Mouse (Mus musculus): ENCODE measurements around the gene Mmp12.

DNA sequence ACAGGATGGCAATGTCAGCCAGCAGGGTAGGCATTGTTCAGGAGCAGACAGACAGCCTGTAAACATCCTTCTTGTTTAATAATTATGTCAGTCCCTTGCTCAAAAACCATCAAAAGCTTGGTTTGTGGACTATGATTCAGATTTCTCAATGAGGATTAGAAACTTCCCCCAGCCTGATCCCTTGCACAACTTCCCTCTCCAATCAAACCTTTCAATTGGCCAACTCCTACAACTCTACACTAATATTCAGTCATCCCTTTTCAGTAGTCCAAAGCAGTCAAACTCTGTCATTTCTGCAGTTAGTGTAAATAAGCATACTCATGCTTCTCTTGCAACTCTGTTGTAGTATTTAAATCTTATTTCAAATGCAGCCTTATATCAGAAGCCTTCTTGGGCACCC, 12.3 kb upstream of the Mmp12 start:
- no peak for TF ChIP-seq CTCF (IDR thresholded peaks at IDR 0.05; ENCODE audit: control insufficient read depth, insufficient read depth, low read length)
- no peak for TF ChIP-seq POLR2A (IDR thresholded peaks at IDR 0.05; ENCODE audit: borderline replicate concordance, control insufficient read depth, low read depth, low read length)
